Mouse (Mus musculus): Measurements from ENCODE around the gene Mettl1. TPM values are rescaled to one million over a fixed set of nuclear protein-coding genes. Genes with fewer than 3 reads are reported as not detected.

Gene Mettl1
- polyA plus RNA-seq, 1 experiment = 15.7 TPM

- no peak for TF ChIP-seq CTCF (IDR thresholded peaks at IDR 0.05; ENCODE audit: borderline replicate concordance, control insufficient read depth, extremely low read depth, insufficient read depth, low read length, poor library complexity)
- no peak for TF ChIP-seq POLR2A (IDR thresholded peaks at IDR 0.05; ENCODE audit: control insufficient read depth, extremely low read depth, insufficient read depth, low read length, poor library complexity)
- Histone ChIP-seq H3K27me3 (ENCODE audit: control insufficient read depth, insufficient read depth, low read length) (no peaks in the 10 kb centered on the region), H3K36me3 (ENCODE audit: control insufficient read depth, insufficient read depth, low read length) (peaks cover 9% of the 10 kb centered on the region; the same call in 1 of the 2 replicates), H3K4me1 (replicated peaks; ENCODE audit: control insufficient read depth, insufficient read depth, low read length) (peaks cover 24% of the 10 kb centered on the region), H3K27ac (ENCODE audit: control insufficient read depth, insufficient read depth, low read length) (peak overlapping the region; percentile 73), H3K4me3 (ENCODE audit: control insufficient read depth, insufficient read depth, low read length) (peak overlapping the region; percentile 80)
- WGBS = 3% methylated on average over 8 of the region's 8 CpGs
- no peak for DNase-seq
These were observed 34.4 kb downstream of the Mettl1 start for GRCm38 (mm10) chr10:127075651-127076050.

- WGBS = 11% methylated on average over 4 of the region's 4 CpGs
- peak; percentile 72 for DNase-seq
- TF ChIP-seq POLR2A (IDR thresholded peaks at IDR 0.05; ENCODE audit: control insufficient read depth, extremely low read depth, insufficient read depth, low read length, poor library complexity) = no peak
- no peak for TF ChIP-seq CTCF (IDR thresholded peaks at IDR 0.05; ENCODE audit: borderline replicate concordance, control insufficient read depth, extremely low read depth, insufficient read depth, low read length, poor library complexity)
- peak overlapping the region; percentile 80 for H3K4me3 ChIP-seq (ENCODE audit: control insufficient read depth, insufficient read depth, low read length)
- peaks cover 22% of the 10 kb centered on the region for H3K4me1 ChIP-seq (replicated peaks; ENCODE audit: control insufficient read depth, insufficient read depth, low read length)
- H3K27me3 ChIP-seq (ENCODE audit: control insufficient read depth, insufficient read depth, low read length) = no peaks in the 10 kb centered on the region
- peaks cover 9% of the 10 kb centered on the region; the same call in 1 of the 2 replicates for H3K36me3 ChIP-seq (ENCODE audit: control insufficient read depth, insufficient read depth, low read length)
- peak overlapping the region; percentile 73; the same call in 1 of the 2 replicates for H3K27ac ChIP-seq (ENCODE audit: control insufficient read depth, insufficient read depth, low read length)
These were observed 34.9 kb downstream of the Mettl1 start for GRCm38 (mm10) chr10:127076082-127076481.

GRCm38 (mm10) chr10:127077515-127077914, 36.3 kb downstream of the Mettl1 start:
- H3K27ac ChIP-seq (ENCODE audit: control insufficient read depth, insufficient read depth, low read length) = no peak overlapping the region
- H3K27me3 ChIP-seq (ENCODE audit: control insufficient read depth, insufficient read depth, low read length) = no peaks in the 10 kb centered on the region
- TF ChIP-seq CTCF (IDR thresholded peaks at IDR 0.05; ENCODE audit: borderline replicate concordance, control insufficient read depth, extremely low read depth, insufficient read depth, low read length, poor library complexity) (no peak), POLR2A (IDR thresholded peaks at IDR 0.05; ENCODE audit: control insufficient read depth, extremely low read depth, insufficient read depth, low read length, poor library complexity) (no peak)

GRCm38 (mm10) chr10:127078001-127078676, 36.9 kb downstream of the Mettl1 start:
- Histone ChIP-seq H3K4me3 (ENCODE audit: control insufficient read depth, insufficient read depth, low read length) (no peak overlapping the region), H3K27ac (ENCODE audit: control insufficient read depth, insufficient read depth, low read length) (no peak overlapping the region), H3K36me3 (ENCODE audit: control insufficient read depth, insufficient read depth, low read length) (peaks cover 13% of the 10 kb centered on the region), H3K4me1 (replicated peaks; ENCODE audit: control insufficient read depth, insufficient read depth, low read length) (peaks cover 22% of the 10 kb centered on the region), H3K27me3 (ENCODE audit: control insufficient read depth, insufficient read depth, low read length) (no peaks in the 10 kb centered on the region)
- TF ChIP-seq CTCF (IDR thresholded peaks at IDR 0.05; ENCODE audit: borderline replicate concordance, control insufficient read depth, extremely low read depth, insufficient read depth, low read length, poor library complexity) (no peak), POLR2A (IDR thresholded peaks at IDR 0.05; ENCODE audit: control insufficient read depth, extremely low read depth, insufficient read depth, low read length, poor library complexity) (no peak)
- 81% methylated on average over 12 of the region's 12 CpGs for WGBS
- no peak for DNase-seq

More at GRCm38 (mm10) chr10:127077515-127077914, 36.3 kb downstream of the Mettl1 start:
- no peak for DNase-seq
- 90% methylated on average over 10 of the region's 10 CpGs for WGBS
- Histone ChIP-seq H3K4me3 (ENCODE audit: control insufficient read depth, insufficient read depth, low read length) (no peak overlapping the region), H3K36me3 (ENCODE audit: control insufficient read depth, insufficient read depth, low read length) (peaks cover 9% of the 10 kb centered on the region; the same call in 1 of the 2 replicates), H3K4me1 (replicated peaks; ENCODE audit: control insufficient read depth, insufficient read depth, low read length) (peaks cover 22% of the 10 kb centered on the region)

GRCm38 (mm10) chr10:127078677-127079575, 37.7 kb downstream of the Mettl1 start:
- no peak for DNase-seq
- H3K4me1 ChIP-seq (replicated peaks; ENCODE audit: control insufficient read depth, insufficient read depth, low read length) = peaks cover 22% of the 10 kb centered on the region

GRCm38 (mm10) chr10:127079665-127080391, 38.6 kb downstream of the Mettl1 start:
- Histone ChIP-seq H3K4me1 (replicated peaks; ENCODE audit: control insufficient read depth, insufficient read depth, low read length) (peaks cover 22% of the 10 kb centered on the region), H3K27ac (ENCODE audit: control insufficient read depth, insufficient read depth, low read length) (no peak overlapping the region), H3K27me3 (ENCODE audit: control insufficient read depth, insufficient read depth, low read length) (no peaks in the 10 kb centered on the region), H3K4me3 (ENCODE audit: control insufficient read depth, insufficient read depth, low read length) (no peak overlapping the region), H3K36me3 (ENCODE audit: control insufficient read depth, insufficient read depth, low read length) (peaks cover 24% of the 10 kb centered on the region)
- 92% methylated on average over 70 of the region's 70 CpGs for WGBS
- no peak for TF ChIP-seq CTCF (IDR thresholded peaks at IDR 0.05; ENCODE audit: borderline replicate concordance, control insufficient read depth, extremely low read depth, insufficient read depth, low read length, poor library complexity)
- no peak for TF ChIP-seq POLR2A (IDR thresholded peaks at IDR 0.05; ENCODE audit: control insufficient read depth, extremely low read depth, insufficient read depth, low read length, poor library complexity)
- DNase-seq = no peak

More at GRCm38 (mm10) chr10:127078677-127079575, 37.7 kb downstream of the Mettl1 start:
- Histone ChIP-seq H3K36me3 (ENCODE audit: control insufficient read depth, insufficient read depth, low read length) (peaks cover 16% of the 10 kb centered on the region), H3K27me3 (ENCODE audit: control insufficient read depth, insufficient read depth, low read length) (no peaks in the 10 kb centered on the region), H3K27ac (ENCODE audit: control insufficient read depth, insufficient read depth, low read length) (no peak overlapping the region), H3K4me3 (ENCODE audit: control insufficient read depth, insufficient read depth, low read length) (no peak overlapping the region)
- no peak for TF ChIP-seq CTCF (IDR thresholded peaks at IDR 0.05; ENCODE audit: borderline replicate concordance, control insufficient read depth, extremely low read depth, insufficient read depth, low read length, poor library complexity)
- TF ChIP-seq POLR2A (IDR thresholded peaks at IDR 0.05; ENCODE audit: control insufficient read depth, extremely low read depth, insufficient read depth, low read length, poor library complexity) = no peak
- WGBS = 89% methylated on average over 45 of the region's 49 CpGs
